Mouse (Mus musculus) testis, adult 2 months (tissue): ENCODE data around the gene BC051142.
"Not testable (repeated sequence)": the region's sequence is repeated elsewhere in the genome, so short reads cannot be mapped to it uniquely, and the experiment has no call there.

Experiments
- CTCF ChIP-seq: fragments of 200-500 bp; IDR thresholded peaks from 2 replicates; pipeline ENCODE4 v1.5.1; 2012; ENCODE audit warnings: low read depth, mild to moderate bottlenecking, inconsistent platforms, low read length, moderate library complexity; ENCODE audit not compliant: control insufficient read depth, insufficient read depth, insufficient replicate concordance
- POLR2A ChIP-seq: fragments of 200-500 bp; IDR thresholded peaks from 2 replicates; pipeline ENCODE4 v1.6.1; 2012; ENCODE audit warnings: low read depth, mild to moderate bottlenecking, inconsistent platforms, low read length, moderate library complexity; ENCODE audit not compliant: control insufficient read depth

DNA sequence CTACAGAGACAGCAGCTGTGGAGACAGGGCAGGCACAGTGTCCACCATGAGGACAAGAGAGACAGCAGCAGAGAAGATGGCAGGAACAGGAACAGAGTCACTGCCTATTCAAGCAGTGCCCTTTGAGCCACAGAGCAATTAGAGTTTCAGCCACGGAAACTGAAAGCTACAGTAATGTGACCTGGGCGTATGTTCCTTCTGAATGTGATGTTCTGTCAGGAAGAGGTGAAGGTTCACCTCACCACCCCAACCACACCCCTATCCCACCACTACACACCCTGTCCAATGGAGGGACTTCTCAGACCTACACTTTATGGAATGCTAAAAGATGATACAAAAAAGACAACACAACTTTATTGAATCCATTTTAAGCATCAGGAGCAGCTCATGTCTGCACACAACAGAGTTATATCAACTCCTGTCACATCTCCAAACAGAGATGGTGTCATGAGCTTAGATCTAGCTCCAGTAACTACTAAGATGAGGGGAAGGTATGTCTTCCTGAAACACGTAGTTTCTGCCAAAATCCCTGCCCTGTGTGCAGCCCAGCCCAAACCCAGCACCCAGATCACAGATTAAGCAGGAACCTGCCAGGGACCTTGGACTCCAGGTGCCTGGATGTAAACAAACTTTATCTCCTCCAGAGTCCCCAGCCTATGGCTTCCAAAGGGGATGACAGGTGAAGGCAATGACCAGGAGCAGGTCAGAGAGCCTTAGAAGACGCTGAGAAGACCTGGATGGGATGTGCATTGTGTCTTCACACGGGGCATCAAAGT, 78.8 kb downstream of the BC051142 start, which contains the start of gene Btnl4:
- TF ChIP-seq POLR2A, CTCF: not testable (repeated sequence)
